Mouse (Mus musculus): ENCODE data around the gene Actl6b. TPM values are rescaled to one million over a fixed set of nuclear protein-coding genes. Genes with fewer than 3 reads are reported as not detected.

Actl6b gene
- polyA plus RNA-seq, 1 experiment from 2014 or later: 47.6 TPM

- peaks cover 12% of the 10 kb centered on the region; the same call in 1 of the 2 replicates for H3K4me1 ChIP-seq (replicated peaks; ENCODE audit: control insufficient read depth, insufficient read depth, low read length)
- no peak overlapping the region for H3K4me2 ChIP-seq (replicated peaks; ENCODE audit: low read depth, low read length)
- peaks cover 57% of the 10 kb centered on the region for H3K36me3 ChIP-seq (ENCODE audit: control insufficient read depth, insufficient read depth, low read length)
- ATAC-seq (ENCODE audit: low FRiP score) (no peak), DNase-seq (ENCODE audit: low spot score) (no peak)
- no peak overlapping the region for H3K4me3 ChIP-seq (ENCODE audit: low read depth, low read length)
- H3K27ac ChIP-seq (ENCODE audit: low read depth, low read length): no peak overlapping the region
- whole genome bisulfite sequencing: 82% methylated on average over 16 of the region's 16 CpGs
- H3K9ac ChIP-seq (ENCODE audit: low read depth, low read length): no peak overlapping the region
- H3K27me3 ChIP-seq (ENCODE audit: control insufficient read depth, insufficient read depth, low read length): no peaks in the 10 kb centered on the region
- no peaks in the 10 kb centered on the region for H3K9me3 ChIP-seq (ENCODE audit: control insufficient read depth, low read length)
These were observed 27.8 kb upstream of the Actl6b start for GRCm38 (mm10) chr5:137525511-137525910.

- ATAC-seq (ENCODE audit: low FRiP score) (no peak), DNase-seq (ENCODE audit: low spot score) (peak; percentile 52)
- Histone ChIP-seq H3K4me1 (replicated peaks; ENCODE audit: control insufficient read depth, insufficient read depth, low read length) (peaks cover 13% of the 10 kb centered on the region; the same call in 1 of the 2 replicates), H3K27me3 (ENCODE audit: control insufficient read depth, insufficient read depth, low read length) (no peaks in the 10 kb centered on the region), H3K36me3 (ENCODE audit: control insufficient read depth, insufficient read depth, low read length) (peaks cover 51% of the 10 kb centered on the region), H3K9ac (ENCODE audit: low read depth, low read length) (no peak overlapping the region), H3K4me3 (ENCODE audit: low read depth, low read length) (no peak overlapping the region), H3K27ac (ENCODE audit: low read depth, low read length) (peak overlapping the region; percentile 70), H3K9me3 (ENCODE audit: control insufficient read depth, low read length) (no peaks in the 10 kb centered on the region), H3K4me2 (replicated peaks; ENCODE audit: low read depth, low read length) (no peak overlapping the region)
- WGBS: 44% methylated on average over 16 of the region's 16 CpGs
These were observed 27.0 kb upstream of the Actl6b start for GRCm38 (mm10) chr5:137526192-137526936.

DNA sequence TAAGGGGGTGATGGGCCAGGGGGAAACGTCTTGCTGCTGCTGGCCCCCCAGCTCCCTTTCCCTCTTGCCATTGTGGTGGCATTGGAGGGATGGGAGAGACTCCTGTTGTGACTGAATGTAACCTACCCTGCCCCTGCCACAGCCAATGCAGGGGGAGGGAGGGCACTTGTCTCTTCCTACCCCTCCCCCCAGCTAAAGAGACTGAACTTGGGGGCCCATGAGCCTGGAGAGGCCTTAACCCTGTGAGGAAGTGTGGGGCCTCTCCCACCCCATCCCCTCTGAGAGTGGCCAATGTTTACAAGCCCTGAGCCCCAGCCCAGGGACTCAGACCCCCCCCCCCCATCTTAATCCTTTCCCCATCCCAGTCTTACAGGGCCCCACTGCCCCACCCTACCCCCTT, 25.9 kb upstream of the Actl6b start:
- Histone ChIP-seq H3K9ac (ENCODE audit: low read depth, low read length) (peak overlapping the region; percentile 12; the same call in 1 of the 2 replicates), H3K4me3 (ENCODE audit: low read depth, low read length) (no peak overlapping the region), H3K9me3 (ENCODE audit: control insufficient read depth, low read length) (no peaks in the 10 kb centered on the region), H3K27ac (ENCODE audit: low read depth, low read length) (0 out of 2 replicates have a peak overlapping the region, but pooled peaks have one; percentile 33), H3K27me3 (ENCODE audit: control insufficient read depth, insufficient read depth, low read length) (no peaks in the 10 kb centered on the region), H3K36me3 (ENCODE audit: control insufficient read depth, insufficient read depth, low read length) (peaks cover 47% of the 10 kb centered on the region), H3K4me2 (replicated peaks; ENCODE audit: low read depth, low read length) (no peak overlapping the region), H3K4me1 (replicated peaks; ENCODE audit: control insufficient read depth, insufficient read depth, low read length) (peaks cover 13% of the 10 kb centered on the region; the same call in 1 of the 2 replicates)
- no peak for ATAC-seq (ENCODE audit: low FRiP score)
- DNase-seq (ENCODE audit: low spot score): no peak
- whole genome bisulfite sequencing: 62% methylated on average over 1 of the region's 1 CpGs

DNA sequence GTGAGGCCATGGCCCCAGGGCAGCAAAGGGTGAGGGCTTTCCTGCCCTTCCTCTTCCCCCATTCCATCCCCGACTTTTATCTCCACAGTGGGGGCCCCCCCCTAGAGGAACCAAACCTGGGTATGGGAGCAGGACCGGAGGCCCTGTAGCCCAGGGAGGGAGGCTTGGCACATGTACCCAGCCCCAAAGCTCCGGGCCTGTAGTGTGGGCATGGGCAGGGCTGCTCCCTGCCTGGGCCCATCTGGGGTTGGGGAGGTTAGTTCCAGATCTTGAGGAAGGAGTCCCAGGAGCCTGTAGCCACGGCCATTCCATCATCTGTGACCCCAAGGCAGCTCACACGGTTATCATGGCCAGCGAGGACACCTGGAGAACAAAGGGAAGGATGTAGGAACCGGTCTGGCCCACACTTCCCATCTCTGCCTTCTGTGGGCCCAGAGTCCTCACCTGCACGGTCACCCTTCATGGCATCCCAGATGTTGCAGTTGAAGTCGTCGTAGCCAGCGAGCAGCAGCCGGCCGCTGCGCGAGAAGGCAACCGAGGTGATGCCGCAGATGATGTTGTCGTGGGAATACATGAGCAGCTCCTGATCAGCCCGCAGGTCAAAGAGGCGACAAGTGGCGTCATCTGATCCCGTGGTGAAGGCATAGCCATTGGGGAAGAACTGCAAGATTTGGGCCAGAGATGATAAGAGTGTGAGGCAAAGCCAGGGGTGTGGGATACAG, 24.9 kb upstream of the Actl6b start:
- DNase-seq (ENCODE audit: low spot score) (no peak), ATAC-seq (ENCODE audit: low FRiP score) (no peak)
- no peak overlapping the region for H3K4me3 ChIP-seq (ENCODE audit: low read depth, low read length)
- H3K27me3 ChIP-seq (ENCODE audit: control insufficient read depth, insufficient read depth, low read length): no peaks in the 10 kb centered on the region
- peaks cover 38% of the 10 kb centered on the region for H3K36me3 ChIP-seq (ENCODE audit: control insufficient read depth, insufficient read depth, low read length)
- no peaks in the 10 kb centered on the region for H3K9me3 ChIP-seq (ENCODE audit: control insufficient read depth, low read length)
- no peak overlapping the region for H3K27ac ChIP-seq (ENCODE audit: low read depth, low read length)
- H3K4me2 ChIP-seq (replicated peaks; ENCODE audit: low read depth, low read length): no peak overlapping the region
- peaks cover 13% of the 10 kb centered on the region; the same call in 1 of the 2 replicates for H3K4me1 ChIP-seq (replicated peaks; ENCODE audit: control insufficient read depth, insufficient read depth, low read length)
- no peak overlapping the region for H3K9ac ChIP-seq (ENCODE audit: low read depth, low read length)
- WGBS: 84% methylated on average over 22 of the region's 22 CpGs

GRCm38 (mm10) chr5:137529221-137529995, 23.9 kb upstream of the Actl6b start:
- Histone ChIP-seq H3K9me3 (ENCODE audit: control insufficient read depth, low read length) (no peaks in the 10 kb centered on the region), H3K36me3 (ENCODE audit: control insufficient read depth, insufficient read depth, low read length) (peaks cover 28% of the 10 kb centered on the region), H3K4me2 (replicated peaks; ENCODE audit: low read depth, low read length) (peak overlapping the region; percentile 95; the same call in 1 of the 2 replicates), H3K27me3 (ENCODE audit: control insufficient read depth, insufficient read depth, low read length) (no peaks in the 10 kb centered on the region), H3K27ac (ENCODE audit: low read depth, low read length) (peak overlapping the region; percentile 97; the same call in 1 of the 2 replicates), H3K4me3 (ENCODE audit: low read depth, low read length) (peak overlapping the region; percentile 88), H3K9ac (ENCODE audit: low read depth, low read length) (peak overlapping the region; percentile 97; the same call in 1 of the 2 replicates), H3K4me1 (replicated peaks; ENCODE audit: control insufficient read depth, insufficient read depth, low read length) (peaks cover 13% of the 10 kb centered on the region; the same call in 1 of the 2 replicates)
- ATAC-seq (ENCODE audit: low FRiP score): no peak
- WGBS: 70% methylated on average over 15 of the region's 15 CpGs
- DNase-seq (ENCODE audit: low spot score): no peak

GRCm38 (mm10) chr5:137530075-137530474, 23.2 kb upstream of the Actl6b start:
- Histone ChIP-seq H3K9me3 (ENCODE audit: control insufficient read depth, low read length) (no peaks in the 10 kb centered on the region), H3K9ac (ENCODE audit: low read depth, low read length) (peak overlapping the region; percentile 97), H3K4me2 (replicated peaks; ENCODE audit: low read depth, low read length) (peak overlapping the region; percentile 95), H3K27me3 (ENCODE audit: control insufficient read depth, insufficient read depth, low read length) (no peaks in the 10 kb centered on the region), H3K27ac (ENCODE audit: low read depth, low read length) (peak overlapping the region; percentile 97), H3K4me3 (ENCODE audit: low read depth, low read length) (peak overlapping the region; percentile 88), H3K4me1 (replicated peaks; ENCODE audit: control insufficient read depth, insufficient read depth, low read length) (peaks cover 13% of the 10 kb centered on the region; the same call in 1 of the 2 replicates), H3K36me3 (ENCODE audit: control insufficient read depth, insufficient read depth, low read length) (peaks cover 23% of the 10 kb centered on the region)
- no peak for ATAC-seq (ENCODE audit: low FRiP score)
- DNase-seq (ENCODE audit: low spot score): no peak
- 71% methylated on average over 8 of the region's 8 CpGs for WGBS

GRCm38 (mm10) chr5:137530588-137531413, 22.5 kb upstream of the Actl6b start:
- Histone ChIP-seq H3K27me3 (ENCODE audit: control insufficient read depth, insufficient read depth, low read length) (no peaks in the 10 kb centered on the region), H3K9me3 (ENCODE audit: control insufficient read depth, low read length) (no peaks in the 10 kb centered on the region), H3K4me1 (replicated peaks; ENCODE audit: control insufficient read depth, insufficient read depth, low read length) (peaks cover 13% of the 10 kb centered on the region; the same call in 1 of the 2 replicates), H3K9ac (ENCODE audit: low read depth, low read length) (peak overlapping the region; percentile 97), H3K27ac (ENCODE audit: low read depth, low read length) (peak overlapping the region; percentile 97), H3K4me2 (replicated peaks; ENCODE audit: low read depth, low read length) (peak overlapping the region; percentile 95), H3K36me3 (ENCODE audit: control insufficient read depth, insufficient read depth, low read length) (peaks cover 19% of the 10 kb centered on the region), H3K4me3 (ENCODE audit: low read depth, low read length) (peak overlapping the region; percentile 88)
- 0% methylated on average over 45 of the region's 46 CpGs for WGBS
- ATAC-seq (ENCODE audit: low FRiP score): peak; percentile 59
- DNase-seq (ENCODE audit: low spot score): peak; percentile 90

Measured in hindbrain, embryonic 11.5 days (tissue).